Mouse (Mus musculus): ENCODE measurements around the gene Fabp3.

- TF ChIP-seq CTCF (IDR thresholded peaks at IDR 0.05; ENCODE audit: borderline replicate concordance, control insufficient read depth, extremely low read depth, insufficient read depth, low read length, poor library complexity) (no peak), POLR2A (IDR thresholded peaks at IDR 0.05; ENCODE audit: control insufficient read depth, extremely low read depth, insufficient read depth, low read length, poor library complexity) (no peak)
These were observed 14.2 kb downstream of the Fabp3 start for GRCm38 (mm10) chr4:130322567-130322966.
